Mouse (Mus musculus) kidney, postnatal 25 days (tissue): ENCODE data around the gene Rnf5.
A peak's percentile ranks its signal among the peaks of the same experiment; 100 is the strongest.

Source experiments
- DNase-seq, 2 experiments: peaks; one replicate each; pipeline ENCODE4 v3.0.0; 2021; ENCODE audit warnings: mixed read lengths in 2 of 2

Rnf5 gene

DNA sequence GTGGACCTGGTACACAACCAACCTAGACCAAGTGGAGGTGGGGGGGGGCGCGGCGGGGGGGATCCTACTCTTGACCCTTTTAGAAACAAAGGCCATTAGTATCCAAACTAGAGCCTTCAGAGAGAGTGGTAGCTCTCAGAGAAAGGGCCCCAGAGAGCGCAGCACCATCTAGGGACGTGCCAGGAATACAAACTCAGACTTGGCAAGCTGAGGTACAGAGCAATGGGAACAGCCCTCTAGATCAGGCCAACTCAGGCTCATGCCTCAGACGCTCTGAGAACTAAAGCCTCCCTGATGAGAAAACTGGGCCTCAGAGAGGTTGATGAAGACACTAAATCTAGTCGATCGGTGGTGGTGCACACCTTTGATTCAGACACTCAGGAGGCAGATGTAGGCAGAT, 18.4 kb downstream of the Rnf5 start:
- DNase-seq: no peak

DNA sequence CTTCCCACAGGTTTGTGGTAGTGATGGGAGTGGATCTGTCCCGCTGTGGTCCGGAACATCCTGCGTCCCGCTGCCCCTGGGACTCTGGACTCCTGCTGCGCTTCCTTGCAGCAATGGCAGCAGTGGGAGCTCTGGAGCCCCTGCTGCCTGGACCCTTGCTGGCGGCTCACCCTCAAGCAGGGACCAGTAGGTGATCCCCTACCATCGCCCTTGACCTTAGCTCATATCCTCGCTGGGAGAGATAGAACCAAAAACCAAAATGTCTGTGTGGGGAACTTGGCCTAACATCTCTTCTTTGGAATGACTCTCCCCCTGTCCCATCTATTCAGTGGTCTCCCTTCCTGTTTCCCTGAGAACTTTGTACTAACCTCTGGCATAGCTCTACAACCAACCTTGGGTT, 19.7 kb downstream of the Rnf5 start:
- DNase-seq: no peak

DNA sequence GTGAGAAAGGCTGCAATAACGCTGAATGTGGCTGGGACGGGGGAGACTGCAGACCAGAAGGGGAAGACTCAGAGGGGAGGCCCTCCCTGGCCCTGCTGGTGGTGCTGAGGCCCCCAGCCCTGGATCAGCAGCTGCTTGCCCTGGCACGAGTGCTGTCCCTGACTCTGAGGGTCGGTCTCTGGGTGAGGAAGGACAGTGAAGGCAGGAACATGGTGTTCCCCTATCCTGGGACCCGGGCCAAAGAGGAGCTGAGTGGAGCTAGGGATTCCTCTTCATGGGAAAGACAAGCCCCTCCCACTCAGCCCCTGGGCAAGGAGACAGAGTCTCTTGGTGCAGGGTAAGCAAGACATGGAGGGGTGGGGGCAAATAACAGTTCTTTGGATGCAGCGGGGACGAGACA, 20.1 kb downstream of the Rnf5 start:
- peak in 1 of 2 experiments; percentile 51 for DNase-seq

DNA sequence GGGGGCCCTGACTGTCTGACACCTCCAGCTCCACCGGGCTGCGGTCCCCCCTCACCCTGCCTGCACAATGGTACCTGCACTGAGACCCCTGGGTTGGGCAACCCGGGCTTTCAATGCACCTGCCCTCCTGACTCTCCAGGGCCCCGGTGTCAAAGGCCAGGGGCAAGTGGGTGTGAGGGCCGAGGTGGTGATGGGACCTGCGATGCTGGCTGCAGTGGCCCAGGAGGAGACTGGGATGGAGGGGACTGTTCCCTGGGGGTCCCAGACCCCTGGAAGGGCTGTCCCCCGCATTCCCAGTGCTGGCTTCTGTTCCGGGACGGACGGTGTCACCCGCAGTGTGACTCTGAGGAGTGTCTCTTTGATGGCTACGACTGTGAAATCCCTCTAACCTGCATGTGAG, 21.0 kb downstream of the Rnf5 start:
- DNase-seq: peak in 1 of 2 experiments; percentile 33

DNA sequence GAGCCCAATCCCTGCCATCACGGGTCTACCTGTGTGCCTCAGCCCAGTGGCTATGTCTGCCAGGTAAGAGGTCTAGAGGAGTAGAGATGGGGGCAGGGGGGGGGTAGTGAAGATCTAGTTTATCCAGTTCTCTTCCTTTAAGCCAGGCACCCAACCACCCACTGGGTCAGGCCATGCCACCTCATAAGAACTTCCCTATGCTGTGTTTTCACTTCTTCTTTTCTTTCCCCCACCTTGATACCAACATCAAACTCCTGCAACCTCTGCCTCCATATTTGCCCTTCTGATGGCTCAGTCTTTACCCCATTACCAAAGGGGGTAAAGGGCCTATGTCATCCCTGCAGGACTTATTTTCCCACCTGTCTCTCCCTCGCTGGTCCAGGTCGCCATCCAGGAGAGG, 25.4 kb downstream of the Rnf5 start:
- DNase-seq: no peak

DNA sequence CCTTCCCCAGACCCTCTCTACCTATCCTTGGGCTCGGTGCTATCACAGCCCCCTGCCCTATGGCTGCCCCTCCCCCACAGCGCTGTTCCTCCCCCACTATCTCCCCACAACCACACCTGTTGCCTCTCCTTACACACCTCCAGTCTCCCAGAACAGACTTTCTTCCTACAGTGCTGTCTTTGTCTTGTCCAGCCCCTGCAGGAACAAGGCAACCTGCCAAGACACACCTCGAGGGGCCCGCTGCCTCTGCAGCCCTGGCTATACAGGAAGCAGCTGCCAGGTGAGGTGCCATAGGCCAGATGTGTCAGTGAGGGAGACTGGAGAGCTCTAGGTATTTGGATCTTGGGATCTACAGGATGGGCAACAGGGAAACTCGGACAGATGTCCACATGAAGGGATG, 26.9 kb downstream of the Rnf5 start:
- DNase-seq: no peak

DNA sequence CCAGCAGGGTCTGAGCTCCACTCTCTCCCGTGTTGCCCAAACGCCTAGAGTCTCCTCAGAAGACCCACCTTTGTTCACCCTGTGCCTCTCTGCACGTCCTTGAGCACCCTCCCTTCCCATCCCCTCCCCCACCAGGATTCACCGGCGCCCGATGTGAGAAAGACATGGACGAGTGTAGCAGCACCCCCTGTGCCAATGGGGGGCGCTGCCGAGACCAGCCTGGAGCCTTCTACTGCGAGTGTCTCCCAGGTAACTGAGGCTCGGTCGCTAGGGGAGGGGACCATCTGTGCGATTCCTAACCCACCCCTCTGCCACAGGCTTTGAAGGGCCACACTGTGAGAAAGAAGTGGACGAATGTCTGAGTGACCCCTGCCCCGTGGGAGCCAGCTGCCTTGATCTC, 31.1 kb downstream of the Rnf5 start:
- no peak for DNase-seq

DNA sequence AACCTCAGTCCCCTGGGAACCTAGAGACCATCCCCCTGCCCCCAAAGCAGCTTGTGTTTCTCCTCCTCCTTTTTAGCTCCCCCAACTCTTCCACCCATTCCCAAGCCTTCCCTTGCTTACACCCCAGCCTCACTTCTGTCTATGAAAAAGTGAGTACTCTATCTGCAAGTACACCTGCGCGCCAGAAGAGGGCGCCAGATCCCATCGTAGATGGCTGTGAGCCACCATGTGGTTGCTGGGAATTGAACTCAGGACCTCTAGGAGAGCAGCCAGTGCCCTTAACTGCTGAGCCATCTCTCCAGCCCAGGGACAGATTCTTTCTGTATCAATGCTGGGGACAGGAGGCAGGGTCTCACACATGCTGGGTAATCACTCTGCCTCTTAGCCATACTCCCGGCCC, 31.6 kb downstream of the Rnf5 start:
- no peak for DNase-seq

DNA sequence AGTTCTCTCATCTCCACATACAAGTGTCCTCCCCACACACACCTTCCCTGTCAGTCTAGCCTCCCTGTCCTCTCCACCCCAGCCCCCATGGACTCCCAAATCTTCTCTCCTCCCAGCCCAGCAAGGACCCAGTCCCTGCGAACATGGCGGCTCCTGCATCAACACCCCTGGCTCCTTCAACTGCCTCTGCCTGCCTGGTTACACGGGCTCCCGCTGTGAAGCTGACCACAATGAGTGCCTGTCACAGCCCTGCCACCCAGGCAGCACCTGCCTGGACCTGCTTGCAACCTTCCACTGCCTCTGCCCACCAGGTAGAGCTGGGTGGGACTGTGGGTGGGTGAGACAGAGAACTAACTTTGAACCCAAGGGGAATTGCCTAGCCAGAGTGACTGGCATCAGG, 33.6 kb downstream of the Rnf5 start:
- no peak for DNase-seq

DNA sequence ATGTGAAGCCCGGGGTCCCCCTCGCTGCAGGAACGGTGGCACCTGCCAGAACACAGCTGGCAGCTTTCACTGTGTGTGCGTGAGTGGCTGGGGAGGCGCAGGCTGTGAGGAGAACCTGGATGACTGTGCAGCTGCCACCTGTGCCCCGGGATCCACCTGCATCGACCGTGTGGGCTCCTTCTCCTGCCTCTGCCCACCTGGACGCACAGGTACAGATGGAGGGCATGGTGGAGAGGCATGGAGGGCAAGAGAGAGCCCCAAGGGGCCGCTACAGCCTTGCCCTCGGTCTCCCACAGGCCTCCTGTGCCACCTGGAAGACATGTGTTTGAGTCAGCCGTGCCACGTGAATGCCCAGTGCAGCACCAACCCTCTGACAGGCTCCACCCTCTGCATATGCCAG, 35.1 kb downstream of the Rnf5 start:
- peak in 1 of 2 experiments; percentile 34 for DNase-seq

DNA sequence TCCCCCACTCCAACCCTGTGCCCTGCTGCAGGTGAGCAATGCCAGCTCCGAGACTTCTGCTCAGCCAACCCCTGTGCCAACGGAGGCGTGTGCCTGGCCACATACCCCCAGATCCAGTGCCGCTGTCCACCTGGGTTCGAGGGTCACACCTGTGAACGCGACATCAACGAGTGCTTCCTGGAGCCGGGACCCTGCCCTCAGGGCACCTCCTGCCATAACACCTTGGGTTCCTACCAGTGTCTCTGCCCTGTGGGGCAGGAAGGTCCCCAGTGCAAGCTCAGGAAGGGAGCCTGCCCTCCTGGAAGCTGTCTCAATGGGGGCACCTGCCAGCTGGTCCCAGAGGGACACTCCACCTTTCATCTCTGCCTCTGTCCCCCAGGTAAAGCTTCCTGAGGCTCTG, 36.2 kb downstream of the Rnf5 start:
- peak in 1 of 2 experiments; percentile 43 for DNase-seq

DNA sequence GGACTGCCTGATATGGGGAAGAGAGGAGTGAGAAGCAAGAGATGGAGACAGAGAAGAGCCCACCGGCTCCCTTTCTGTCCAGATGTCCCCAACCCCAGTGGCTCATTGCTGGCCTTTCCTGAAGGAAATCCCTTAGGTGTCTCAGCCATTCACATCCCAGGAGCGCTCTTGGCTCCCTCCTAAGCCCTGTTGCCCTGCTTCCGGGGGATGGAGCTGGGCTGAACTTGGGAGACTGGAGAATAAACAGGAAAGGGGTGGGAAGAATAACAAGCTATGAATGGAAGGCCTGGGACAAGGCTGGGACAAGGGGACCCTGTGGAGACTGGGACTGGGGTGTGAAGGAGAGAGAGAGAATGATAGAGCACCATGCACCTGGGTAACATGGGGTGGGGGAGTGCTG, 38.7 kb downstream of the Rnf5 start:
- peak; percentile 64 to 88 for DNase-seq

DNA sequence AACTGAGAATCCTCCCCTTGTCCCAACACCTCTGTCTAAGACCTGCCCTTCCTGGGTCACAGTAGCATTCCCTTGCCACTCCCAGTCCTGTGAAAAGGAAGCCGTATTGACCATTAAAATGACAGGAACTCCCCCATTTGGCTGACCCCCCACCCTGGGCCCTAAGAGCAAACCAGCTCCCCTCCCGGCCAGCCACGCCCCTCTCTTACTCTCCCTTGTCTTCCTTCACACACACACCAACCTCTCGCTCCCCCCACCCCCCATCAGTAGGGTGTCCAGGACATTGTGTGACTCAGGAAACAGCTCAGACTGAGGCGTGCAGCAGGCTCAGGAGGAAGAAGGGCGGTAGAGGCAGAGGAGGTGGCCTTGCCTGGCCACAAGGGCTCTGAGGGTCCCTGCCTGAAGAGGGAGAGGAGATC, 39.5 kb downstream of the Rnf5 start, which contains the start of gene Notch4:
Gene Notch4, plus strand, starts transcription at position 266 of the 419 bp plus-strand sequence.
- peak; percentile 71 to 91 for DNase-seq

DNA sequence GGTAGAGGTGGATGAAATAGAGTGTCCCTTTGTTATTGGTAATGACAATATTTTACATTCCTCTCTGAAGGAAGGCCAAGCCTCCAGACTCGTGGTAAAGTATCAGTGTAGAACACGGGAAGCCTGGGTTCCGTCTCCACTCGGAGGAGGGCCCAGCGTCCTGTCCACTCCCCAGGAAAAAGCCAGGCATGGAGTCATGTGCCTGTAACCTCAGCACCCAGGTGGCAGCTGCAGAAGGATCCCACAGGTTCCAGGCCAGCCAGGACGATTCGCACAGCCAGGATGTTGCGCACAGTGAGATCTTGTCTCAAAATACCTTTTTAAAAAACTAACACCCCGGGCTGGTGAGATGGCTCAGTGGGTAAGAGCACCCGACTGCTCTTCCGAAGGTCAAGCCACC, 40.1 kb downstream of the Rnf5 start:
- DNase-seq: no peak

DNA sequence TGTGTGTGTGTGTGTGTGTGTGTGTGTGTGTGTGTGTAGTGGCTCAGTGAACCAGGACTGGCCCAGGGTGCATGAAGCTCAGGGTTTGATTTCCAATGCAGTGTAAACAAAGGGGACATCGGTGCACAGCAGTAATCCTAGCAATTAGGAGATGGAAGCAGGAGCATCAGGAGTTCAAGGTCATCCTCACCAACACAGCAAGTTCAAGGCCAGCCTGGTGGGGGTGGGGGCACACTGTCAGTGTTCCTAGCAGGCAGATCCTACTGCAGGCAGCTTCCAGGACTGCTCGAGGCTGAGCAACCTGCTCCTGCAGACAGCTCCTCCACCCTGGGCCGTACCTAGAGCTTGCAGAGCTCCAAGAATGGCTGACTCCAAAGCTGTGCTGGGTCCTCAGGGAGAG, 40.9 kb downstream of the Rnf5 start:
- no peak for DNase-seq

DNA sequence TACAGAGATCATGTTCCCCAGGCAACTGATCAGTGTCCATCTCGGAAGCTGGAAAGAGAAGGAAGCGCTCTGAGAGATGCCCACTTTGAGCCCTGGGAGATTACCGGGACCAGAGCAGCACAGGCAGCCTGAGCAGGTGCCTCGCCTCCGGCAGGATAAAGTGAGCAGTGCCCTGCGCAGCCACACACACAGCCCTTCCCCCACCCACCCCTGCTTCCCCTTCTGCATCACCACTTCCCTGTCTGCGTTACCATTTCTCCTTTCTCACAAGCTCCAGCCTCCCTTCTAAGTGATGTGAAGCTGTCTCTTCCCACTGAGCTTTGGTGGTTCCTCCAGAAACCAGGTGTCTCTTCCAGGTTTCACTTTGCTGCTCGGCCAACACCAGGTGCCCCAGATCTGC, 42.3 kb downstream of the Rnf5 start:
- no peak for DNase-seq

DNA sequence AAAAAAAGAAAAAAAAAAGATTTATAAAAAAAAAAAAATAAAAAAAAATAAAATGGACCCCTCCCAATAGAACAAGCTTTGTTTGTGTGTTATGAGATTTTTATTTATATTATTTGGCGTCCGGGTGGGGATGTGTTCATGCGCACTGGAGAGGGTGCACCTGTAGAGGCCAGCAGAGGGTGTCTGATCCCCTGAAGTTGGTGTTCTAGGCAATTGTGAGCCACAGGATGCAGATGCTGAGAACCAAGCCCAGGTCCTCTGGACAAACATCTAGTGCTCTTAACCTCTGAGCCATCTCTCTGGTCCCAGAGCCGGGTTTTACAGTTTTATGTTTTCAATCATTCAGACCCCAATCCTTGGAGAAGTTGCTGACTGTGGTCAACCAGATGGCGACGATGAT, 43.1 kb downstream of the Rnf5 start:
- DNase-seq: no peak

DNA sequence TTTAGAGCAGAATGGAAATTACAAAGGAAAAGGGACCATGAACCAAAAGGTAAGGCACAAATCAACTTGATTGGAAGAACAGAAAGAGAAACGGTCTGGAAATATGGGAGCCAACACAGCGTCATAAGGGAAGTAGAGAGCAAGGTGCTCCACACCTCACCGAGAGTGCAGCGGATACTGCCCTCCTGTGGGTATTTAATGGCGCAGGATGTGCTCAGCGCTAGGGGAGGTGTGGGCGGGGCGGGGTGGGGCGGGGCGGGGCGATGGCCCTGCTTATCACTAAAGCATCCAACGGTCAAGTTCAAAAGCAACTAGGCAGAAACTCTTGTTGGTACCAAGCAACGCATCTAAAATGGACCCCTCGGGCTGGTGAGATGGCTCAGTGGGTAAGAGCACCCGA, 43.6 kb downstream of the Rnf5 start:
- DNase-seq: no peak

DNA sequence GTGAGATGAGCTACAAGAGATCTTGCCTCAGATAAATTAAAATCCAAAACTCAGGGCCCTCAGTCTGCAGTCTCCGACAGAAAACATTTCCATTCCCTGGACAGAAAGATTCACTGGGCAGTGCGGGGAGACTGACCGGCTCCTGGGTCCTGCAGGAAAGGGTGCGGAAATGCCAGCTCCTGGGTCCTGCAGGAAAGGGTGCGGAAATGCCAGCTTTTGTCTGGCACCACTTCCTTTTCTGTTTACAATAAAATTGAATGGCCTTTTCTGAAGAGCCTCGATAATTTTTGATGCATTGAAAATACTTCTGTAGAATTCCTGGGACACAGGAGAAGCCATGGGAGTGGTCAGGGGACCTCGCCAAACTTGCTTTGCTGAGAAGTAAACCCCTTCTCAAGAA, 44.4 kb downstream of the Rnf5 start:
- no peak for DNase-seq

DNA sequence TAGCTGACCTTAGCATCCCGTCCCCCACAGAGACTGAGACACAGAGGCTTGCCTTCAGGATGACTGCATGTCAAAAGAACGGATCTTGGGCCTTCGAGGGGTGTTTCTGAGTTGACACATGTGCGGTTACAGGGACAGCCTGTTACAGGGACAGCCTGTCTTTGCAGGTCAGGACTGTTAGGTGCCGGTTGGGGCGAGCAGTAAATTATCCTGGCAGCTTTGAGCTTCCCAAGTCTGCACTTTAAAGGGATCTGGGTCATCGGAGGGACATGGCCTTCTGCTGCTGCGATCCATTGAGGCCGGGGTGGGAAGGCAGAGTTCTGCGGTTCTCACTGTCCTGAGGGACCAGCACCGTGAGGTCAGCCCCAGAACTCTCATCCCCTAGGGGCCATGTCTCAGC, 46.1 kb downstream of the Rnf5 start:
- no peak for DNase-seq

DNA sequence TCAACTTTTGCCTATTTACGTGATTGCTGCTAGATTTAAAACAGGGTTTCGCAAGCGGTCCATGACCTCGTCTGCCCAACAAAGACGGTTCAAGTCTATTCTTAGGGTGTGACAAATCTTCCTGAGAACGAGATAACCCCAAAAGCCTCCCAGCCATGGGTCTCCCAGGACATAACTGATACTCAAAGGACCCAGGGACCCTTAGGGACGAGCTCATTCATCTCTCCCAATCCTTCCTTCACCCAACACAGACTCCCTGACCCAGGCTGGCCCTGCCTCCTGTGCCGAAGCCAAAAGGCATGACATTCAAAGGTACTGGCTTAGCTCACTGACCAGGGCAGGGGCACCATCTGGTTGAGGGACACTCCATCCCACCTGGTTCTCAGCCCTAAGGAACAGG, 47.1 kb downstream of the Rnf5 start:
- no peak for DNase-seq

DNA sequence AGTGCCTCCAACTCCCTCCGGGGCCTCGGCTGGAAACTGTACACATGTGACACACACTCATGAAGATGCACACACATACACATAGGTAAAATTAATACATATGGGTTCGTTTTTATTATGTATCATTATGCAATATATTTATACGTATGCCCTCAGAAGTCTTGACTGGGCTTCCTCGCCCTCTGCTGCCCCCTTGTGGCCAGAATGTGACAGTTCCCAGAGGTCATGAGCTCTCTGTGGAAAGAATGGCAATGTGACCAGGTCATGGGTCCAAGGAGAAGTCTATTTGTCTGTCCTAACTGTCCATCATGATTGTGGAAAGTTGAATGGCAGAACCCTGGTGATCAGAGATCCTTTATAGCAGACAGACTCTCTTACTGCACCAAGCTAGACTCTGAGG, 48.0 kb downstream of the Rnf5 start:
- peak; percentile 84 to 92 for DNase-seq
